Comparison of ENCODE assay signal across 16 mouse cellular contexts in genomic region chr16:44501783-44502182, GRCm38 (mm10).
"Had no signal": no experiment of that assay in that cellular context is flagged by ENCODE, and none has a peak within 500 bp of the region (broad histone marks: within the 10 kb centered on the region; RNA-seq: fewer than 3 reads in every experiment).

No protein-coding gene starts in this region.

- H3K4me2 ChIP-seq: lung, embryonic 15.5 days; midbrain, embryonic 11.5 days; neural tube, embryonic 12.5 days; stomach, embryonic 15.5 days had no signal

- ATAC-seq: lung, postnatal 0 days had no signal

- H3K27me3 ChIP-seq: lung, embryonic 15.5 days; neural tube, embryonic 12.5 days; stomach, embryonic 15.5 days had no signal

- H3K27ac ChIP-seq: liver, embryonic 14.5 days; macrophage; neural tube, embryonic 12.5 days; stomach, embryonic 15.5 days; stomach, postnatal 0 days had no signal

- H3K4me1 ChIP-seq: neural tube, embryonic 12.5 days had no signal

- H3K4me3 ChIP-seq: lung, embryonic 15.5 days; megakaryocyte, embryonic 14.5 days; neural tube, embryonic 12.5 days; stomach, embryonic 15.5 days had no signal

- H3K9ac ChIP-seq: liver, embryonic 14.5 days; lung, embryonic 15.5 days; neural tube, embryonic 12.5 days; stomach, embryonic 15.5 days had no signal

- DNase-seq: lung, adult 2 months; lung, postnatal 14 days; lung, postnatal 36 days; right cerebral cortex, postnatal 14 days; thymus, adult 2 months; thymus, postnatal 25 days; thymus, postnatal 4 days had no signal

- H3K9me3 ChIP-seq: lung, embryonic 15.5 days; neural tube, embryonic 12.5 days; stomach, embryonic 15.5 days had no signal
